Mouse (Mus musculus) forebrain, postnatal 0 days (tissue): ENCODE measurements at regions not wholly inside any gene's neighbourhood (a gene's known extent, or its start where the extent isn't known, plus 50 kb on each side); places are given as distances from the start of the nearest gene placed in this dataset.
A peak's percentile ranks its signal among the peaks of the same experiment; 100 is the strongest.

Experiments used
- ATAC-seq: fragments of 200-750 bp; cut with Nextera tagmentation; 2 replicates; pipeline ENCODE4 v1.8.0; 2017; ENCODE audit warnings: mild to moderate bottlenecking, moderate library complexity
- DNase-seq: peaks from one replicate; pipeline ENCODE4 v3.0.0-alpha.2; 2015
- H3K27ac ChIP-seq: fragments of 300-500 bp; sonication (generic); 2 replicates; pipeline ENCODE4 v1.5.1; 2014; ENCODE audit warnings: low read depth, mild to moderate bottlenecking, antibody characterized with exemption, low read length, moderate library complexity, mixed read lengths
- H3K27me3 ChIP-seq: fragments of 300-500 bp; sonication (generic); 2 replicates; pipeline ENCODE4 v1.6.1; 2014; ENCODE audit warnings: mild to moderate bottlenecking, low read length, mixed read lengths; ENCODE audit not compliant: insufficient read depth
- H3K36me3 ChIP-seq: fragments of 300-500 bp; sonication (generic); 2 replicates; pipeline ENCODE4 v1.6.1; 2014; ENCODE audit warnings: mild to moderate bottlenecking, moderate library complexity; ENCODE audit not compliant: insufficient read depth
- H3K4me1 ChIP-seq: fragments of 300-500 bp; sonication (generic); 2 replicates; pipeline ENCODE4 v1.6.1; 2014; ENCODE audit warnings: antibody characterized with exemption; ENCODE audit not compliant: insufficient read depth
- H3K4me2 ChIP-seq: fragments of 300-500 bp; sonication (generic); 2 replicates; pipeline ENCODE4 v1.6.1; 2014; ENCODE audit warnings: low read depth, mild to moderate bottlenecking, moderate library complexity
- H3K4me3 ChIP-seq: fragments of 300-500 bp; sonication (generic); 2 replicates; pipeline ENCODE4 v1.5.1; 2014; ENCODE audit warnings: low read depth, low read length, mixed read lengths
- H3K9ac ChIP-seq: fragments of 300-500 bp; sonication (generic); 2 replicates; pipeline ENCODE4 v1.6.1; 2014; ENCODE audit warnings: mild to moderate bottlenecking
- H3K9me3 ChIP-seq: fragments of 300-500 bp; sonication (generic); 2 replicates; pipeline ENCODE4 v1.6.1; 2016; ENCODE audit warnings: low read length
- CTCF ChIP-seq: sonication (generic); IDR thresholded peaks from 2 replicates; pipeline ENCODE4 v1.5.1; 2016; ENCODE audit warnings: antibody characterized with exemption, control low read depth, low read depth
- WGBS: fragments of 180-500 bp; shearing (Covaris S2); extraction: QIAGEN DNeasy Blood & Tissue Kit; methylation state at CpG from one replicate; pipeline ENCODE4 v1.1.7; 2014; 5-methylcytosine and 5-hydroxymethylcytosine counted together

DNA sequence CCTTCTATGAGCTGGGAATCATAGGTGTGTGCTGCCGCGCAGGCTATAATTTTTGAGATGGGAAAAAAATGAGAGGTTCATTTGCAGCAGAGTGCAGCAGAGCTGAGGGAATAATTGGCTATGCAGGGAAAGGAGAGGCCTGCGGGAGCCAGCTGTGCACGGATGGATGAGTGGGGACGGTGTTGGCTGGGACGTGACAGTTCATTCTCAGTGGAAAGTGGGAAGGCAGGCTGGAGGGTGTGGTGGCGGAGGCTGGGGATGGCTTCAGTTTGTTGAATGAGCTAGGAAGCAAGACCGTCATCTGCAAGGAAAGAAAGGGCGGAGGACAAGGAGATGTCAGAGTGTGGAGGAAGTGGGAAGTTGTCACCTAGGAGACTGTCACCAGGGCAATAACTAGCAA is 180.4 kb upstream of the Bcor start:
- Histone ChIP-seq H3K4me2 (no peak overlapping the region), H3K4me1 (no peaks in the 10 kb centered on the region), H3K36me3 (no peaks in the 10 kb centered on the region), H3K4me3 (no peak overlapping the region), H3K27ac (no peak overlapping the region), H3K9me3 (no peaks in the 10 kb centered on the region), H3K27me3 (no peaks in the 10 kb centered on the region), H3K9ac (no peak overlapping the region)
- no peak for ATAC-seq
- WGBS: 71% methylated on average over 9 of the region's 9 CpGs
- TF ChIP-seq CTCF: no peak
- no peak for DNase-seq

DNA sequence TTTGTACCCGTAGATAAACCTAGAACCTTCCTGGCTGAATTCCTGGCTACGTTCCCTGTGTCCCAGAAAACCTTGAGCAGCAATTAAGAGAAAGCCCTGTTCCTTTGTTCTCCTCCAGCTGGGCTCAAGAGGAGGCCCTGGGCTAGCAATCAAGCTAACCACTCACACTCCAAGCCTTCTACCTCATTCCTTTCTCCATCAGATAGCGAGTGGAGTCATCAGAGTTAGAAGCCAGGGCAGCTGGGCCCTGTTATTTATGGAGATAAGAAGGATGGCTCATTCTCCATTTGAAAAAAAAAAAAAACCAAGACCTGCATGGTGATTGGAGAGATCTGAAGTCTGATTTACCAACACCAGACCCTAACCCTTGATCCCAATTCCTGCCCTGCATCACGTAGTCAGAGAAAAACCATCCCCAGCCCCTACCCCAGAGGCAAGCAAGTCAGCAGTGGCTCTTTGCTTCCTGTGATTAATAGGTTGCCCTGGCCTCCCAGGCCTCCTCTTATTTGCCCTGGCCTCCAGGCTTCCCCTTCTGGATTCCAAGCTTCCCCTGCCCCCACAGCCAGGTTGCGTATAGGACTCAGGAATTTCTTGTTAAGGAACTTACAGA is 181.3 kb upstream of the Bcor start:
- 76% methylated on average over 5 of the region's 5 CpGs for WGBS
- H3K9me3 ChIP-seq: no peaks in the 10 kb centered on the region
- no peak overlapping the region for H3K27ac ChIP-seq
- H3K36me3 ChIP-seq: no peaks in the 10 kb centered on the region
- no peak for TF ChIP-seq CTCF
- H3K27me3 ChIP-seq: no peaks in the 10 kb centered on the region
- ATAC-seq: no peak
- no peak overlapping the region for H3K9ac ChIP-seq
- H3K4me2 ChIP-seq: no peak overlapping the region
- no peak overlapping the region for H3K4me3 ChIP-seq
- no peak for DNase-seq
- no peaks in the 10 kb centered on the region for H3K4me1 ChIP-seq

DNA sequence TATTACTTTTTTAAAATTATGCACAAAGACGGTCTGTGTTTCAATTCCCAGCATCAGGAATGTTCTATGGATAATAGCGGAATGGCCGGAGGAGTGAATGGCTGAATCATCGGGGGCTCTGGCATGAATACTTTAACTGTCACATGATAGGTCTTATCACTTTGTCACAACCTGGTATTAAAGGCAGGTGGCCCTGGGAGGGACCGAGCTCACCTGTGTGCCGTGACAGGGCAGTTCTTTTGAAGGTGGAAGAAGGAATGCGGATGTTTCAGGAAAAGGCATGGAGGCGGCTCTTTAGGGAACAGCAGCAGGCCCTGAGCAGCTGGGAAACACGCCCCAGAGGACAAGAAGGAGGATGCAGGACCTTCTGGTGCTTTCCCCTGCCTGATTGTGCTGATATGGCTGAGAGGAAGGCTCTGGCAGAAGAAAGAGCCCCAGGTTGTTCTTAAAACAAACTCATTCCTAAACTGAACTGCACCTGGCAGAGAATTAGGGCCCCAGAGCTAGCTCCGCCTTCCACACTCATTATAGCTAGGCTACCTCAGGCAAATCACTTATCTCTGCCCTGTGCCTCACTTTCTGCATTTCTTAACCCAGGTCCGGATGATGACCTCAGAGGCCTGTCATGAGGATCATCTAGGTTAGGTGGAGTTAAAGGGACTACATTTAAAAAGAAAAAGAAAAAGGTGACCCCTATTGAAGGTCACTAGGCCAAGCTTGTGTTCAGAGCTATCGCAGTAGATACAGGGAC is 184.8 kb upstream of the Bcor start:
- no peak overlapping the region for H3K4me3 ChIP-seq
- H3K4me2 ChIP-seq: no peak overlapping the region
- no peaks in the 10 kb centered on the region for H3K36me3 ChIP-seq
- no peak overlapping the region for H3K27ac ChIP-seq
- no peak overlapping the region for H3K9ac ChIP-seq
- no peaks in the 10 kb centered on the region for H3K27me3 ChIP-seq
- DNase-seq: no peak
- no peak for TF ChIP-seq CTCF
- H3K9me3 ChIP-seq: no peaks in the 10 kb centered on the region
- H3K4me1 ChIP-seq: no peaks in the 10 kb centered on the region
- 89% methylated on average over 12 of the region's 12 CpGs for WGBS
- ATAC-seq: no peak

DNA sequence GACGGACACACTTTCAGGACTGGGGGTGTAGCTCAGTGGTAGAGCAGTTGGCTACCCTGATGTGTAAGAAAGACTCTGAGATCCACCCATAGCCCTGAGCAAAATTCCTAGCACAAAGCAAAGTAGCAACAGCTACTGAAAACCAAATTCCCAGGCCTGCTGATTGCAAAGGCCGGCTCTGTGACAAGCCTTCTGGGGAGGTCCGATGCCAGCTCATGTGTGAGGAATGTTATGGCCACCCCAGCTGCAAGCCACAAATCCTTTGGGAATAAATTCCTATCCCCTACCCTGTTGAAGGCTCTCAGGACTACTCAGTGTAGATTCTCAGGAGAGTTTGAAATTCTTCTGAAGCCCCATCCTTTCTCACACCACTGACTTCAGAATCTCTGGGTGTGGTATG is 186.7 kb upstream of the Bcor start:
- H3K27me3 ChIP-seq: no peaks in the 10 kb centered on the region
- H3K27ac ChIP-seq: no peak overlapping the region
- no peak for ATAC-seq
- 62% methylated on average over 3 of the region's 3 CpGs for WGBS
- H3K4me1 ChIP-seq: no peaks in the 10 kb centered on the region
- no peaks in the 10 kb centered on the region for H3K9me3 ChIP-seq
- H3K36me3 ChIP-seq: no peaks in the 10 kb centered on the region
- no peak for DNase-seq
- H3K4me3 ChIP-seq: no peak overlapping the region
- H3K4me2 ChIP-seq: no peak overlapping the region
- no peak overlapping the region for H3K9ac ChIP-seq
- no peak for TF ChIP-seq CTCF

DNA sequence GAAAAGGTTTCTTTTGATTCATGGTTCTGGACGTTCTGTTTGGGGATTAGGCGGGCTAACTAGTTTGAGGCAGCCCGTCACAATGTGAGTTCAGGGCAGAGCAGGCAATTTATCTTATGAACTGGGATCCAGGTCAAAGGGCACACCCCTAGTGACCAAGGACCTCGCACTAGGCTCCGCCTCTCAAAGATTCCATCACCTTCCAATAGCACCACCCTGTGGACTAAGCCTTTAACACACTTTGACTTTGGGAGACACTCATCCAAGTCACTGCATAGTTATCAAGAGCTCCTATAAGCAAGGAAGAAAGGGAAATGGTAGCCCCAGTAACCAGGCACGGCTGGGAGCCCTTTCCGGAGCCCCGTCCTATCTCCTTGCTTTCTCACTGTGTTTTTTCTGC is 188.0 kb upstream of the Bcor start:
- DNase-seq: no peak
- Histone ChIP-seq H3K4me2 (no peak overlapping the region), H3K4me1 (no peaks in the 10 kb centered on the region), H3K9ac (no peak overlapping the region), H3K27ac (no peak overlapping the region), H3K36me3 (no peaks in the 10 kb centered on the region), H3K27me3 (no peaks in the 10 kb centered on the region), H3K4me3 (no peak overlapping the region), H3K9me3 (no peaks in the 10 kb centered on the region)
- 58% methylated on average over 8 of the region's 8 CpGs for WGBS
- ATAC-seq: no peak
- 0 out of 2 replicates have a peak, but pooled peaks have one; percentile 17 for TF ChIP-seq CTCF

DNA sequence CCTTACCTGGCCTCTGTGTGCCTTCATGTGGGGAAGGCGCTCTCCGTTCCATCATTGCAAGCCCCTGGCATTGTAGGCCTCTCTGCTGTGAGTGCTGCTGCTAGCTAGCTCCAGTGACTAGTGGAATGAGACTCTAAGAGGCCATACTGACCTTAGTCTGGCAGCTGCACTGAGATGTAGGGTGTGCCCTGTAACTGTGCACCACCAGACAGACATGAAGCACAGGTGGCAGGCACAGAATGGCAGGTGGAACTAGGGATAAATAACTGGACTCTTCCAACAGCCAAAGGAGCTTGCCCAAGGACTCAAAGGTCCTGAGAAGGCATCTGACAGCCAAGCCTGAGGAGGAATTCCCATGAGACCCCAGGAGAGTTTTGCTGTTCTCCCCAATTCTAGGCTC is 194.7 kb upstream of the Bcor start:
- Histone ChIP-seq H3K4me3 (no peak overlapping the region), H3K4me1 (no peaks in the 10 kb centered on the region), H3K27ac (no peak overlapping the region), H3K36me3 (no peaks in the 10 kb centered on the region), H3K4me2 (no peak overlapping the region), H3K27me3 (no peaks in the 10 kb centered on the region), H3K9ac (no peak overlapping the region), H3K9me3 (no peaks in the 10 kb centered on the region)
- WGBS: 100% methylated on average over 2 of the region's 2 CpGs
- ATAC-seq: no peak
- TF ChIP-seq CTCF: no peak
- no peak for DNase-seq

DNA sequence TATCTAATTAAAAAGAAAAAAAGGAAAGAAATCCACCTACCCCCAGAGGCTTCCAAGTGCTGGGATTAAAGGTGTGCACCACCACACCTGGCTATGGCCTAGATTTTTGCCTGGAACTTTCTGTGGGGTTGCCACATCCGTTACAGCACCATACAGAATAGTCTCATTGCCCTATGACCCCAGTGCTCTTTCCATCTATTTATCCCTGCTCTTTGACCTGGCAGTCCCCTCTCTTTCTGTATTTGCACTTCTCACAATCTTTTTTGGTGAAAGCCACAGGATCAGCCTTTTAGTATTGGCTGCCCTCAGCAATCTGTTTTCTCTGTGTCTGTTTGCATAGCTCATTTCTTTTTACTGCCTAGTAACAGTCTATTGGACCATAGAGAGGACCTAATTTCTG is 197.9 kb upstream of the Bcor start:
- Histone ChIP-seq H3K36me3 (no peaks in the 10 kb centered on the region), H3K4me3 (no peak overlapping the region), H3K9me3 (no peaks in the 10 kb centered on the region), H3K27me3 (no peaks in the 10 kb centered on the region), H3K4me1 (no peaks in the 10 kb centered on the region), H3K4me2 (no peak overlapping the region), H3K9ac (no peak overlapping the region), H3K27ac (no peak overlapping the region)
- DNase-seq: no peak
- no peak for ATAC-seq
- WGBS: 56% methylated on average over 1 of the region's 1 CpGs
- TF ChIP-seq CTCF: no peak
